Comparison of ENCODE assay signal across 8 mouse cellular contexts in genomic region chr13:67844853-67845194, GRCm38 (mm10). TPM values are rescaled to one million over a fixed set of nuclear protein-coding genes. Genes with fewer than 3 reads are reported as not detected.
DNase-seq lines count a peak whose midpoint lies in the region; ATAC-seq lines count a peak whose summit lies in the region.

No protein-coding gene starts in this region.

- no peaks in the 10 kb centered on the region for H3K27me3 ChIP-seq in kidney, embryonic 15.5 days
- no peaks in the 10 kb centered on the region for H3K27me3 ChIP-seq in embryonic facial prominence, embryonic 10.5 days (replicated peaks; ENCODE audit: low read depth, poor library complexity, severe bottlenecking)
- H3K27me3 ChIP-seq in intestine, embryonic 14.5 days (replicated peaks; ENCODE audit: control insufficient read depth, insufficient read depth, low read length), result no peaks in the 10 kb centered on the region
- no peaks in the 10 kb centered on the region for H3K27me3 ChIP-seq in midbrain, embryonic 16.5 days (ENCODE audit: control insufficient read depth, insufficient read depth, low read depth, low read length)

- 25% methylated on average over 8 of the region's 8 CpGs for WGBS in kidney, embryonic 15.5 days
- 14% methylated on average over 8 of the region's 8 CpGs for WGBS in embryonic facial prominence, embryonic 10.5 days
- 27% methylated on average over 8 of the region's 8 CpGs for WGBS in intestine, embryonic 14.5 days
- WGBS in midbrain, embryonic 16.5 days, result 17% methylated on average over 8 of the region's 8 CpGs

- 0 out of 2 replicates have a peak, but pooled peaks have one; percentile 43 for ATAC-seq in kidney, embryonic 15.5 days (replicated peaks; ENCODE audit: low FRiP score)
- peak; percentile 68 for ATAC-seq in intestine, embryonic 14.5 days (replicated peaks; ENCODE audit: low FRiP score, low TSS enrichment, low read depth)
- ATAC-seq in midbrain, embryonic 16.5 days, result peak; percentile 80
- ATAC-seq in erythroid progenitor cell, adult 5-6 weeks (replicated peaks; ENCODE audit: low FRiP score, poor library complexity, severe bottlenecking), result no peak

- peak overlapping the region; percentile 23; the same call in 1 of the 2 replicates for H3K9ac ChIP-seq in kidney, embryonic 15.5 days
- 0 out of 2 replicates have a peak overlapping the region, but pooled peaks have one; percentile 32 for H3K9ac ChIP-seq in intestine, embryonic 14.5 days (ENCODE audit: low read length)
- peak overlapping the region; percentile 62 for H3K9ac ChIP-seq in midbrain, embryonic 16.5 days (ENCODE audit: low read depth, low read length)

- DNase-seq in kidney, adult 8-10 months, result no peak
- no peak for DNase-seq in embryonic facial prominence, embryonic 10.5 days (ENCODE audit: low spot score)
- no peak for DNase-seq in intestine, embryonic 14.5 days (ENCODE audit: low spot score)
- no peak for DNase-seq in spleen, postnatal 4 days (ENCODE audit: low spot score in 2 of 2)
- no peak for DNase-seq in urinary bladder, postnatal 25 days (ENCODE audit: low spot score)

- H3K4me1 ChIP-seq in kidney, embryonic 15.5 days, result peaks cover 8% of the 10 kb centered on the region; the same call in 1 of the 2 replicates
- H3K4me1 ChIP-seq in embryonic facial prominence, embryonic 10.5 days, result peaks cover 10% of the 10 kb centered on the region
- no peaks in the 10 kb centered on the region for H3K4me1 ChIP-seq in intestine, embryonic 14.5 days (replicated peaks; ENCODE audit: control insufficient read depth, insufficient read depth, low read length)
- peaks cover 3% of the 10 kb centered on the region; the same call in 1 of the 2 replicates for H3K4me1 ChIP-seq in midbrain, embryonic 16.5 days (ENCODE audit: control insufficient read depth, insufficient read depth, low read length)

- no peak overlapping the region for H3K27ac ChIP-seq in kidney, embryonic 15.5 days
- H3K27ac ChIP-seq in embryonic facial prominence, embryonic 10.5 days (replicated peaks), result 0 out of 2 replicates have a peak overlapping the region, but pooled peaks have one; percentile 10
- H3K27ac ChIP-seq in intestine, embryonic 14.5 days (ENCODE audit: low read depth), result no peak overlapping the region
- peak overlapping the region; percentile 34; the same call in 1 of the 2 replicates for H3K27ac ChIP-seq in midbrain, embryonic 16.5 days (ENCODE audit: low read length)

- no peaks in the 10 kb centered on the region for H3K9me3 ChIP-seq in kidney, embryonic 15.5 days (replicated peaks)
- H3K9me3 ChIP-seq in embryonic facial prominence, embryonic 10.5 days, result no peaks in the 10 kb centered on the region
- no peaks in the 10 kb centered on the region for H3K9me3 ChIP-seq in intestine, embryonic 14.5 days (ENCODE audit: control insufficient read depth, low read length)
- H3K9me3 ChIP-seq in midbrain, embryonic 16.5 days (replicated peaks; ENCODE audit: control insufficient read depth, low read length, poor library complexity, severe bottlenecking), result no peaks in the 10 kb centered on the region

- peak overlapping the region; percentile 42 for H3K4me3 ChIP-seq in kidney, embryonic 15.5 days (replicated peaks)
- H3K4me3 ChIP-seq in embryonic facial prominence, embryonic 10.5 days, result peak overlapping the region; percentile 57
- peak overlapping the region; percentile 33 for H3K4me3 ChIP-seq in intestine, embryonic 14.5 days (ENCODE audit: low read depth, low read length)
- H3K4me3 ChIP-seq in midbrain, embryonic 16.5 days (ENCODE audit: low read depth, low read length), result peak overlapping the region; percentile 44

- peak overlapping the region; percentile 60 for H3K4me2 ChIP-seq in kidney, embryonic 15.5 days
- peak overlapping the region; percentile 51 for H3K4me2 ChIP-seq in intestine, embryonic 14.5 days (ENCODE audit: low read length)
- H3K4me2 ChIP-seq in midbrain, embryonic 16.5 days (ENCODE audit: low read length), result peak overlapping the region; percentile 57

- no peaks in the 10 kb centered on the region for H3K36me3 ChIP-seq in kidney, embryonic 15.5 days
- no peaks in the 10 kb centered on the region for H3K36me3 ChIP-seq in embryonic facial prominence, embryonic 10.5 days (replicated peaks)
- no peaks in the 10 kb centered on the region for H3K36me3 ChIP-seq in intestine, embryonic 14.5 days (ENCODE audit: control insufficient read depth, insufficient read depth, low read length)
- no peaks in the 10 kb centered on the region for H3K36me3 ChIP-seq in midbrain, embryonic 16.5 days (ENCODE audit: control insufficient read depth, insufficient read depth, low read length)

RNA-seq across cellular contexts. Expression of gene Gm10037, which starts 13.9 kb away (rescaled TPM):
- 1.6 and 4.0 TPM in 2 replicates for polyA plus RNA-seq in kidney, embryonic 15.5 days (2015; fragmentation: Nextera tagmentation; extraction: Ambion mirVana)
- polyA plus RNA-seq in embryonic facial prominence, embryonic 10.5 days (2016; fragmentation: Nextera tagmentation; extraction: Ambion mirVana), result 1.9 and 2.7 TPM in 2 replicates
- polyA plus RNA-seq in intestine, embryonic 14.5 days (2014; fragmentation: Nextera tagmentation; extraction: Ambion mirVana), result 3.7 TPM in 2 replicates
- polyA plus RNA-seq in midbrain, embryonic 16.5 days (2015; fragmentation: Nextera tagmentation; extraction: Ambion mirVana), result 4.4 and 8.2 TPM in 2 replicates
- not detected in 2 replicates for total RNA-seq in erythroid progenitor cell, adult 5-6 weeks (2015; ENCODE audit: low replicate concordance)
- total RNA-seq in erythroid progenitor cell, adult 5-6 weeks (2017; ENCODE audit: low replicate concordance), result not detected in 2 replicates

RNA-seq across cellular contexts. Expression of gene BC048507, which starts 18.3 kb away (rescaled TPM):
- polyA plus RNA-seq in kidney, embryonic 15.5 days (2015; fragmentation: Nextera tagmentation; extraction: Ambion mirVana), result not detected in 2 replicates
- polyA plus RNA-seq in embryonic facial prominence, embryonic 10.5 days (2016; fragmentation: Nextera tagmentation; extraction: Ambion mirVana), result not detected in 2 replicates
- polyA plus RNA-seq in intestine, embryonic 14.5 days (2014; fragmentation: Nextera tagmentation; extraction: Ambion mirVana), result not detected in 2 replicates
- not detected in 2 replicates for polyA plus RNA-seq in midbrain, embryonic 16.5 days (2015; fragmentation: Nextera tagmentation; extraction: Ambion mirVana)
- not detected in 2 replicates for total RNA-seq in erythroid progenitor cell, adult 5-6 weeks (2015; ENCODE audit: low replicate concordance)
- total RNA-seq in erythroid progenitor cell, adult 5-6 weeks (2017; ENCODE audit: low replicate concordance), result not detected in 2 replicates

RNA-seq across cellular contexts. Expression of gene Zfp273, which starts 31.3 kb away (rescaled TPM):
- 8.0 and 8.1 TPM in 2 replicates for polyA plus RNA-seq in kidney, embryonic 15.5 days (2015; fragmentation: Nextera tagmentation; extraction: Ambion mirVana)
- 6.0 and 6.5 TPM in 2 replicates for polyA plus RNA-seq in embryonic facial prominence, embryonic 10.5 days (2016; fragmentation: Nextera tagmentation; extraction: Ambion mirVana)
- 7.0 and 7.4 TPM in 2 replicates for polyA plus RNA-seq in intestine, embryonic 14.5 days (2014; fragmentation: Nextera tagmentation; extraction: Ambion mirVana)
- polyA plus RNA-seq in midbrain, embryonic 16.5 days (2015; fragmentation: Nextera tagmentation; extraction: Ambion mirVana), result 13.3 and 15.0 TPM in 2 replicates
- total RNA-seq in erythroid progenitor cell, adult 5-6 weeks (2015; ENCODE audit: low replicate concordance), result 1.8 and 11.3 TPM in 2 replicates
- total RNA-seq in erythroid progenitor cell, adult 5-6 weeks (2017; ENCODE audit: low replicate concordance), result 2.2 TPM in 1 of 2 replicates, not detected in the other

Comparison
In these comparisons a context has a peak if more than half of its experiments do, and no peak if none do; other contexts are left out.
1. H3K27ac ChIP-seq: peak in embryonic facial prominence, embryonic 10.5 days (single experiment) and midbrain, embryonic 16.5 days (single experiment); none in kidney, embryonic 15.5 days (single experiment) and intestine, embryonic 14.5 days (single experiment).
2. Peak in every context shown above with its lines, with median percentiles within 50 percentile points of each other: H3K4me2 ChIP-seq, H3K4me3 ChIP-seq and H3K9ac ChIP-seq.